Mouse (Mus musculus): ENCODE measurements at regions not wholly inside any gene's neighbourhood (a gene's known extent, or its start where the extent isn't known, plus 50 kb on each side); places are given as distances from the start of the nearest gene placed in this dataset.

DNA sequence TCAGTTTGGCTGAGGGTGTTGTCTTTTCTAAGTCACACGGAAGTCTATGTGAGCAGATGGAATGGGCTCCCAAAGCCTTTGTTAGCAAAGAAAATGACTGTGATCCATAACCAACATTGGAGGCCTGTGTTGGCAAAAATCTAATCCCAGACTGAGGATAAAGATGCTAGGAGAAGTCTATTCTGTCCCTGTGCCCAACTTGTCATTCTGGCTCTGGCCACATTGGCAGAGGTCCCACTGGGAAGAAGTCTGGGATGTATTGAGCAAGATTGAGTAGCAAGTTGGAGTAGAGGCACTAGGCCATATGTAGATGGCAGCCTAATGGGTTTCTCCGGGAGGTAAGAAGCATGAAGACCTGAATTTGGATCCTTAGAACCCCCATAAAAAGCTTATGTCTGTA is 54.1 kb downstream of the Nog start:
- DNase-seq: no peak

DNA sequence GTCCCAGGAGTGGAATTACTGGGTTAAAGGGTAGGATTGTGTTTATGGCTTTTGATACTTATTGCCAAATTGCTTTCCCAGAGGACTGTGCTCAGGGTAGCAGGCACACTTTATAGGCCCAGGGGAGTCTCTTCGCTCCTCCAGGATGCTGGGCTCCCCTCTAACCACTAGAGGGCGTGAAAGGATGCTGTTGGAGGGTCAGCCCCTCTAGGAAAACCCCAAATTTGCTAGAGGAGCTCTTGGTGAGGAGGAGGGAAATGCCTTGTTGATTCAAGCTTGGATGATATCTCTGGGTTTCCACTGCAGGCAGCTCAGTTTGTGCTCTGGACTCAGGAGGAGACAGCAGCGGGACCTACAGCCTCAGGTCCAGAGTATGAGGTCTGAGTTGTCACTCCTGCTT is 58.8 kb downstream of the Nog start:
- peak; percentile 38 for DNase-seq

DNA sequence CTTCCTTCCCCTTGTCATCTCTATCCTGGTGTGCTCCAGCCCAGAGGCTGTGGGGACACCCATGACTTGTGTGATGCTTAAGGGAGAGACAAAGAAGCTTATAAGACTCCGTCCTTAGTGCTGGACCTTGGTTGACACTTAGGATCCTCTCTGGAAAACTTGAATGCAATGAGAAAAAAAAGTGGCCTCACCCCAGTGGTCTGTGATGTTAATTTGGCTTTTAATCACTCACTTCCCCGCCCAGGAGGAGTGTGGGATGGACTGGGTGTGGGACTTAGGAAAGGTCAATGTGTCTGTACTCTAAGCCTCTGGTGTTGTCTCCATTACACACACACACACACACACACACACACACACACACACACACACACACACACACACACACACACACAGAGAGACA is 60.0 kb downstream of the Nog start:
- DNase-seq: no peak

DNA sequence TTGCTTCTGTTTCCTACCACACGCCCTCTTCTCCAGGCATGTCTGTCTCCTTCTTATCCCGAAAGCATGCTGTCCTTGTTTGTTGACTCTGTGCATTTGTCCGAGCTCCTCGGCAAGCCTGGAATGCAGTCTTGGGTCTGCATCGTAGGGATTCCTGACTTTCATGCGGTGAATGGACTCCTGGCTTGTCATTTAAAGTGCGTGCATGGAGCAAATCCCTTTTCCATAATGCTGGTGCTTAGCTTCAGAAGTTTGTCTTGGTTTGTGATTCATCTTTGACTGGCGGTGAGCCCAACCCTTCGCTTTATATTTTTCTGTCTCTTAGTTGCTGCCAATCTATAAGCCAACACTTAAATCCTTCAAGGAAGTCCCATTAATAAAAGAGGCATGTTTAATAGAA is 62.2 kb downstream of the Nog start:
- DNase-seq: no peak

DNA sequence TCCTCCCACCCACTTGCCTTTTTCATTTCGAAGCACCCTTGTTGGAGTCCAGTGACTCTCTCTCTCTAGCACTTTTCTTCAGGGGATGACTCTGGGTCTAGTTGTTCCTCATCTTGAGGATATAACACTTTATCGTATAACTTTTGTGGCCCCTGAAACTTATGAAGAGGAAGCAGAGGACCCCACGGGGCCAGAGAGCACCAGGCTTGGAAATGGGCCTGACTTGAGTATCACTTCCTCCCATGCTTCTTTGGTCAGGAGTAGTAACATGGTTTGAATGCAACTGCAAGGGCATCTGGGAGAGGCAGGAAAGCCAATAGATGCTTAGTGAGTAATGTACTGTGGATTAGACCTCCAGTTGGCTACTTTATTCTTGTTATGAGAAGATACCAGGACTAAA is 65.2 kb downstream of the Nog start:
- DNase-seq: no peak

DNA sequence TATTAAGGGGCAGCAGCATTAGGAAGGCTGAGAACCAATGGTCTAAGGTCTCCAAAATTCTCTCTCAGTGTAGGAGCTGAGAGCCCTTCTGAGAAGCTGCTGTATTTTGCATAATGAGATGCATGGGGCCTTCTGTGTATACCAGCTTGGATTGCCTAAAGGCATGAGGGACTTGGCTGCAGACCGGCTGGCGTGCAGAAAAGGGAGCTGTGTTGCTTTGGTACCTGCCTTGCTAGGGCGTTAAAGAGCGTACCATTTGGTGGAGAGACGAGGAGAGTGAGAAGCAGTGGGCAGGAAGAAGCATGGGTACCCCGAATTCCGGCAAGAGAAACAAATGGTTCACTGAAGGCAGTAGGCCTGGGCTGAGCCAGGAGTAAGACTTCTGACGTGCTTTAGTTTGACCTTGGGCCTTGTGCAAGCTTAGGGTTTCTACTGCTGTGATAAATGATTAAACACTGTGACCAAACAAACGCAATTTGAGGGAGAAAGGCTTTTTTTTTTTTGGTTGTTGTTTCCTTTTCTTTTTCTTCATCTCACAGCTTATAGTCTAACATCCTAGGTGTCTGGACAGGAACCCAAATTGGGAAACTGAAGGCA is 69.2 kb downstream of the Nog start:
- DNase-seq: no peak

DNA sequence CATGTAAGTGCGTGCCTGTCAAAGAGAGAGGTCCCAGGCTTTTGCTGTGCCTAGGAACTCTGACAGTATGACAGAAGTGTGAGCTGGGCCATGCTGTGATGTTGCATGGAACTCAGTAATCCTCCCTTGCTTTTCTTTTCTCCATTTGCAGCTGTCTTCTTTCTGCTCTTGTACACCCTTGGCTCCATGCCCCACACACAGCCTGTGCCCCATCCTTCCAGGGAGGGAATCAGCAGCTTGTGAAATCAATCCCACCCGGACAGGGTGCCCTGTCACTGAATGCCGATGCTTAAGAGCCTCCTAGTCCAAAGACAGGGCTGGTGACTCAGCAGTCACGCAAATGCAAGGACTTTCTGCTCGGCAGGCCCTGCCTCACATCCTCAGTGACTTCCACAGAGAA is 72.4 kb downstream of the Nog start:
- DNase-seq: peak; percentile 31

DNA sequence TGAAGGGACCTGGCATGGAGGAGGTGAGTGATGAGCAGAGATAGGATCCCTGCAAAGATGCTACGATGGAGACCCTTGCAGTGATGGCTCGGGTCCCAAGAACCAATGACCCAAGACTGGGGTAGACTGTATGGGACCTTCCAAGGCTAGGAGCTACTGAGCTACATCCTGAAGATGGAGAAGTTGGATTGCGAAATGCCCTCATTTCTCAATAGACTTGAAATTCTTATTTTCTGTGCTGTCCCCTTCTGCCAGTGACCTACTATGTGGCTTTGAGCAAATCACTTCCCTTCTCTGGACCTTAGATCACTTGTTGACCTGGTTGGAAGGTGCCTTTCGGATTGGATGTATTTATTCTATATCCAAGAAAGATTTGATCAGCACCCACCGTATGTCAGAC is 88.9 kb downstream of the Nog start:
- DNase-seq: no peak

DNA sequence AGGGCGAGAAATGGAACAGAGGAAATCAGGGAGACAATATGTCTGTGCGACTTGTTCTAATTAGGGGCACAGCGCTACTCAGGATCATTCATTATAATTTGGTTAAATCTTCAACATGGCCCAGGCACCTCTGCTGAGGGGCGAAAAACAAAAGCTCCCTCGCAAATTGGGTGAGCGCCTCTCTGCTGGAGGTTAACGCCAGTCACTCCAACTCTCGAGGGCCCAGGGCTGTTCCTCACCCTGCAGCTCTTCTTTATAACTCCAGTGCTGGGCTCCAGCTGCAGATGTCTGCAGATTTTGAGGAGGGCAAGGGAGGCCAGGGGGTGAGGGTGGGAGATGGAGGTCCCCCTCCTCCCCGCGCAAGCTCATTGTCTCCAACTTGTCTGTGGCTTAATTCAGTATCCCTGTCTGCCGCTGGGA is 92.6 kb downstream of the Nog start:
- DNase-seq: no peak

DNA sequence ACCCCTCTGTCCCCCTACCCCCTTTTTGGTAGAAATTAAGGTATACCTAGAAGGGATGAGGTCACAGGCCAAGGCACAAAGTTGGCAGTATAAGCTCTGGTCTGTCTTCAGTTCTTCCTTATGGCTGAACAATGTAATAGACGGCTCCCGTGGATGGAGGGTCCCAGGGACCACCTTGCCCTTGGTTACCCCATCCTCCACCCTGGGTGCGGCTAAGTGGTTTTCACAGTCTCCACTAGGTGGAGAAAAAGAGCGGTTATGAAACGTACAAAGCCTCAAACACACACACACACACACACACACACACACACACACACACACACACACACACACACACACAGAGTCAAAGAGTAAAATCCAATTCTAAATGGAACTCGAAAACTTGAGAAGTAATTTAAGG is 93.1 kb downstream of the Nog start:
- no peak for DNase-seq

DNA sequence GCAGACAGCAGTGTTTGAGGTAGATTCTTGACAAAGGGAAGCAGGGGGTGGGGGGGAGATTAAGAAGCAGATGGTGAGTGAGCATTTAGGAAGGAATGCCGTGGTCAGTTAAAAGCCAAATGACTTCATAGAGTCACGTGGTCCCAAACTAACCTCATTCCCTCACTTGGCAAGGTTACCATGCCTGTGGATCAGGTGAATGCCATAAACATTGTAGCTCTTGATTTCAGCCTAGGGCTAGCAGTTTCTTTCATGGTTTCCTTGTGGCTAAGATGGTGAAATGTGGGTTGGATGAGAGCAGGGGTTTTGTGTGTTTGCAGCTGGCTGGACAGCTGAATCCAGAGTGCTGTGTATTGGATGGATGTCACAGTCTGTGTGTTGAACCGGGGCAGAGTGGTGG is 95.3 kb downstream of the Nog start:
- no peak for DNase-seq

DNA sequence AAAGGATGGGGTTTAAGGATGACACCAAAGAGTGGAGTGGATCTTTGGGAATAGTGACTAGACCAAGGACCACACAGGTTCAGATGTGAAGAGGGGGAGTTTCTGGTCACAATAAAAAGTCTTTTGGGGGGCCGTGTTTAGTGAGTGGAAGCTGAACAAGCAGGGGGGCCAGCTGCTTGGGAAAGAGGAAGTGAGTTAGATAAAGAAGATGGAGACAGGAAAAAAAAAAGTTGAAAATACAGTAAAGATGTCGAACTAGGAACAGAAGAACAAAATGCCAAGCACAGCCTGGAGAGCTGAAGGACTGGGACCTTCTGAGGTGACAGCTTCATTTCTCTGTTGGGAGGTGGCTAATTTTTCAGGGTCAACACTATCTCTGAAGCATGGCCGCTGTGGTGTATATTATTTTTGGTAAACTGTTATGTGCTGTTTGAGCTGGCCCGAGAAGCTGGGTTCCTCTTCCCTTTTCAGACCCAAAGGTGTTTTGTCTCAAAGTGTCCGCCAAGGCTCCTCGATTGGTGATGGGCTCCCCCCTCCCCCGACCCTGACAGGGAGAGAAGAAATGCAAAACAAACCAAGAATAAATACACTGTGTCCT is 97.1 kb downstream of the Nog start:
- no peak for DNase-seq

DNA sequence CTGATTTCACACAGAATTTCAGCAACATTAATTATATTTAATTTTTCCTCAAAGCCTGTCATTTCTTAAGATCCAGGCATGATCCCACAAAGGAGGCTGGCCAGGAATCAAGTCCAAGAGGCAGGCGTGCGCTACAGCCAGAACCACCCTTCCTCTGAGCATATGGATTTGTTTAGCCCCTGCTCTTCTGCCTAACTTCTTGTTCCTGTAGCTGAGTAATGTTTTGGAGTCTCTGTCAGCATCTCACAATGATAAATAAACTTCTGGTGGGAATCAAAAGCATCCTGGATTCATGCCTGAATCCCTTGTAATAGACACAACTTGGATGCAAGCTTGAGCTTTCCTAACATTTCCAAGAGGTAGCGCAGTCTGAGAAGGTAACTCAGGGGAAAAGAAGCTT is 101.7 kb downstream of the Nog start:
- no peak for DNase-seq

DNA sequence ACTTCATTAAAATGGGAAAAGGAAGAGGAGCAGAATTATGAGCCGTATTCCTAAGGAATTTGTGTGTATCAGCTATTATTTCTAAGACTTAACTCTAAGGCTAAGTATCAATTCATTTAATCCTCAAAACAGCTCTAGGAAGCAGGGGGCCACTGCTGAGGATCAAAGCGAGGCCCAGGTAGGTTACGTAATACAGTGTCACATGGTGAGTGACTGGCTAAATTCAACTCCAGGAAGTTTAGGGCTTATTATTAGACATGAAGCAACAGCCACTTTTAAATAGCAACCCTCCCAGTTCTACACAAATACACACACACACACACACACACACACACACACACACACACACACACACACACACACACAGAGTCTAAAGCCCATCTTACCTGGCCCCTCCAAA is 109.3 kb downstream of the Nog start:
- DNase-seq: no peak

DNA sequence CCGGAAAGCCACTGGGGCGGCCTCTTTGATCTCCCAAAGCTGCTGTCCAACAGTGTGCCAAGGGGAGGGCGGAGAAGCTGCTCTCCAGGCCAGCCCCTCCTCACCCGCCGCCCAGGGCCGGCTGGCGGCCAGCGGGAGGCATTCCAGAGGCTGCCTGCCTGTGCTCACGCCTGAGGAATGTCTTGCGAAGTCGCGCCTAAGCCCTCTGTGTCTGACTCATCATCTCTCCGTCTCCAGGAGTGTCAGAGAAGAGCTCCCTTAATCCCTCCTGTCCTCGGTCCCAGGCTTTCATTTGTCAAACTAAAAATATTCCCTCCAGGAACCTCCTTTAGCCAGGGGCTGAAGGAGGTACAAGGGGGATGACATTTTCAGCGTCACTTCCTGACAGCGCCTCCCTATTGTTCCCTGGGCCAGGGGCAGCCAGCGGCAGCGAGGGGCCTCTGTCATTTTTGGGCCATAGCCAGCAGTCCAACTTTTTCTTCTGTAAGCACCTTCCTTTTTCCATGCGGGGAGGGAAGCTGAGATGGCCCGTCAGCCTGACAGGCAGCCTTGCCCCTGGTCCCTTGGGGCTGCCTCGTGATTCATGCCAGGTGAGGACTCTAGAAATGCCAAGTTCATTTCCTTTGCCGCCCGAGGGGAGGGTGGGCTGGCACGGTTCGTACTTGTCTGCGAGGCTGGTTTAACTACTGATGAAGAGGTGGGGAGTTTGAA is 113.4 kb downstream of the Gm525 start:
- peak; percentile 86 for DNase-seq

DNA sequence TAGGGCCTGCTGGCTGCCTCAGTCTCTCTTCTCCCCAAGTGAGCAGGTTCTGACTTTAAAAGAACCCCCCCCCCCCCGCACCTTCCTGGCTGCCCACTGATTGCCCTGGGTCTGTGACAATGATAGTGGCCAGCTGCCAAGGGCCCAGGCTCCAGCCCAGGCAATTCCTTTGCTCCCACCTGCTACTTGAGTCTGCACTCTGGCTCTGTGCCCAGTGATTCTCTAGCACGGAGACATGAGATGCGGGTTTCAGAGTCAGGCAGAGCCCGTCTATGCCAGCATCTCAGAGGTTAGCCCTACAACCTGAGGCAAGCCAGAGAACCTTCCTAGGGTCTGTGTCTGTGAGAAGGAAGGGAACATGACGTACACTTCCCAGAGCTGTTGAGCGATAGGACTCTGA is 112.2 kb downstream of the Gm525 start:
- peak; percentile 57 for DNase-seq

DNA sequence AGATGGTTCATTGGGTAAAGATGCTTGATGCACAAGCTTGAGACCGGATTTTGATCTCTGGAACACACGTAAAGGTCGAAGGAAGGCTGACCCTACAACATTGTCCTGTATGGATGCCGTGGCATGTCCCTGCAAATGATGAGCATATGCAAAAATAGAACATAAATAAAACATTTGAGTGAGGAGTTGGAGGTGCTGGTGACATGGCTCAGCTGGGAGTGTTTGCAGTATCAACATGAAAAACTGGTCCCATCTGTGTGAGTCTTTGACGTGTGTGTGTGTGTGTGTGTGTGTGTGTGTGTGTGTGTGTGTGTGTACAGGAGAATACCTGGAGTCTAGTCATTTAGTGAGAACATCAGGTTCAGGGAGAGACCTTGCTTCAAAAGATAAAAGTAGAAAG is 107.8 kb downstream of the Gm525 start:
- peak; percentile 40 for DNase-seq

DNA sequence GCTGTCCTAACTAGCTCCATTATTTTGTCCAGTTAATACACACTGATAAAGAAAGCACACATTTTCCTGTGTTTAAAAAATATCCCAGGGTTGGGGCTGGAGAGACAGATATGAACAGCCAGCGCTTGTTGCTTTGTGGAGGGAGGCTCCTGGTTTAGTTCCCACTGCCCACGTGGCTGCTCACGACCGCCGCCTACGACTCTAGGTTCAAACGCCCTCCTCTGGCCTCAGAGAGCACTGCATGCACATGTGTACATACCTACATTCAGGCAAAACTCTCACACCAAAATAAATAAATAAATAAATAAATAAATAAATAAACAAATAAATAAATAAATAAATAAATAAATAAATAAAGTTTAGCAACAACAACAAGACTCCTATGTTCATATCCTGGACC is 104.8 kb downstream of the Gm525 start:
- DNase-seq: no peak

DNA sequence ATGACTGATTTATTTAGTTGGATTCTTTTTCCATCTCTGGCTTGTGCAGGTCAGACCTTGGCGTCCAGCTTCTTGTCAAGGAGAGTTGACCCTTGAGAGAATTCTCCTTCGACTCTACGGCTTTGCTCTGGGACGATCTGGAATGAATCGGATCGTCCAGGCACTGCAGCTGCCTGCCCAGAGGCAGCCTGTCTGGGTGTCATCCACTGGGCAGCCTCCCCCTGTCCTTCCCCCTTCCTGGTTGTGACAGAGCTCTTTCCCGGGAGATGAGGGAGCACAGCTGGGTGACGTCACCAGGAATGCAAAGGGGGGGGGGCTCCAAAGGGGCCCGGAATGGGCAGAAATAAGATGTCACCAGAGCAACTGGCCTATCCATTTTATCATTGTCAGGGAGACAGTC is 101.9 kb downstream of the Gm525 start:
- peak; percentile 35 for DNase-seq

DNA sequence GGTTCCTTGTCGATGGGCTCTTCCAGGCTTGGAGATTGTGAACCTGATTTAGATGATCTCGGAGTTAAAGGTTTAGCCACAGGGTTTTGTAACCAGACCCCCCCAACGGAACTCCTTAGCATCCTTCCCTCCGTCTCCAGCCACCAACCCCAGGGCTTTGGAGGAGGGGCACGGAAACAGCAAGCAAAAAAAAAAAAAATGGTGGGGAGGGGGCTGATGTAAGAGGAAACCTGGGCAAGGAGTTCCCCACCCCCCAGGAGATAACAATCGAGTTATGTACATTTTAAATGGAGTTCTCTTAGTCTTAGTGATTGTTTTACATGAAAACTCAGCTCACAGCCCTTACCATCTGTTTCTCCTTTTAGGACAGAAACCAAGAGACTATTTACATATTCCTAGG is 101.3 kb downstream of the Gm525 start:
- DNase-seq: no peak

DNA sequence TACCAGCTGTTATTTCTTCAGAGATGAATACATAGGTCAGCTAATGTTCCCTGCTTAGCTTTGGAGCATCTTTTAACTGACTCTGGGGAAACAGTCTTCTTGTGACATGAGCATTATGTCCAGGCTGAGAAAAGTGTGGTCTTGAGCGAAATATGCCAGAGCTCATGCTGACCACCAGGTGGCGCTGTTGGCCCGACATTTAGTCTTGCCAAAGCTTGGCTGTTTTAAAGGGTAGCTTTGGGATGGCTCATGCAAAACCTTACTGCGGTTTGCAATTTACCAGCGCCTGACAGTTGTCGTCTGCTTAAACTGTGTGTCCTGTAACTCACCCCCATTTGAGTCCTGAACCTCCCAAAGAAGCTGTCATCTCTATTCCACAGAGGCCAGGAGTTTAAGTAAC is 91.6 kb downstream of the Gm525 start:
- peak; percentile 90 for DNase-seq

DNA sequence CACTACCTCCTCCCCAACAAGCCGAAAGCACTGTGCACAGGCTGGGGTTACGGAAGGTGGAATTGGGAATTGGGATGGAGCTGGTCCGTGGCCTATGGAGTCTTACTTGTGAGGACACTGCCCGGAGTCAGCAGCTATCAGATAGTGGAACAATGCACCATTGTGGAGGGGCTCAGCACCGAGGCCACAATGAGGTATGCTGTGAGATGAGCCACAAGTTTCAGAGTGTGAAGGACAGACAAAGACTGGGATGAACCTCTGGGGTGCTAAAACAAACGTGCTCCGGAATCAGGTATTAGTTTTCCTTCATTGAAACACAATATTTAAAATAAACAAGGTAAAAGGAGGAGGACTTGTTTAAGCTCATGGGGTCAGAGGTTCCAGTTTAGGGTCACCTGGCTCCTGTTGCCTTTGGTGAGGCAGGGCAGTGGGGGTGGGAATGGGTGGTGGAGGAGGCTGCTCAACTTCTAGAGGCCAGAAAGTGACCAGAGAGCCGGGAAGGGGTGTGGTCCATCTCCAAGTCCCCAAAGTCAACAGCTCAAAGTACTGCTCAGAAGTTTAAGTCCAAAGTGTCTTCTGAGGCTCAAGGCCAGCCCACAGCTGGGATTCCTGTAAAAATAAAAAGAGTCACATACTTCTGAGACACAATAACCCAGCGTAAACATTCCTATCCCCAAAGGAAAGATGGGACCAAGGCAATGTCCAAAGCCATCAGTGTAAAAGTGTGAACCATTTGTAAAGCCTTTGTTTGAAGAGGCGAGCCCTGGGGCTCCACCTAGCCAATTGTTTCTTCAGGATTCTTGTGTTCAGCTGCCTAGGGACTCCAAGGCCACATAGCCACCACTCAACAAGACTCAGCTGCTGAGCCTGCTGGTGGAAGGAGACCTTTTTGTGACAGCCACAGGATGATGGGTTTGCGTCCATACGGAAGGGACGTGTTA is 80.1 kb downstream of the Gm525 start:
- DNase-seq: no peak

DNA sequence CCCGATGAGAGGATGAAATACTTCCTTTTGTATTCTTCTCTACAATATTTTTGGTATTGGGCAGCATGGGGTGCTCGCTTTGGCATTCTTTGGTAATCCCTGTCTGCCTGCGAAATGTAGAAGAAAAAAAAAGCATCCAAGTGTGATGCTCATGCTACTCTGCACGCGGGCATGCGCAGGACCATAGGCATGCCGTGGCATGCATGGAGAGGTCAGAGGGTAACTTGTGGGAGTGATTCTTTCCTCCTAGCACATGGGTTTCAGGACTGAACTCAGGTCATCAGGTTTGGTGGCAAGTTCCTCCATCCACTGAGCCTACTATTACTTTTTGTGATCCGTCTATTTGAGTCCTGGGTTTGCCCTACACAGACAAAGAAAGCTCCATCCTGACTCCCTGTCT is 74.3 kb downstream of the Gm525 start:
- no peak for DNase-seq
